Mouse (Mus musculus) adrenal gland, postnatal 25 days (tissue): ENCODE data around the gene C1s2. TPM values are rescaled to one million over a fixed set of nuclear protein-coding genes. Genes with fewer than 3 reads are reported as not detected.
"Not testable (repeated sequence)": the region's sequence is repeated elsewhere in the genome, so short reads cannot be mapped to it uniquely, and the experiment has no call there.

Source experiments
- DNase-seq: peaks from one replicate; pipeline ENCODE4 v3.0.0; 2021; ENCODE audit warnings: mixed read lengths
- total RNA-seq: library from RNA; stranded (reverse); gene quantifications from 2 replicates; pipeline ENCODE4 v1.2.3, GENCODE M21; 2021

Gene C1s2
- total RNA-seq, 1 experiment from 2014 or later = 1.7 TPM

- DNase-seq = not testable (repeated sequence)
Observed at GRCm38 (mm10) chr6:124636858-124637460, 1.1 kb upstream of the C1s2 start.

GRCm38 (mm10) chr6:124630763-124631162, 5.1 kb downstream of the C1s2 start:
- DNase-seq = no peak

- not testable (repeated sequence) for DNase-seq
Observed at GRCm38 (mm10) chr6:124626184-124626583, 9.7 kb downstream of the C1s2 start.

GRCm38 (mm10) chr6:124625612-124626011, 10.3 kb downstream of the C1s2 start:
- no peak for DNase-seq

- peak; percentile 20 for DNase-seq
Observed at GRCm38 (mm10) chr6:124602031-124602430, 33.9 kb downstream of the C1s2 start.

GRCm38 (mm10) chr6:124593121-124593520, 42.8 kb downstream of the C1s2 start:
- DNase-seq = no peak

GRCm38 (mm10) chr6:124592186-124592700, 43.6 kb downstream of the C1s2 start:
- peak; percentile 65 for DNase-seq

GRCm38 (mm10) chr6:124588771-124589170, 47.1 kb downstream of the C1s2 start:
- DNase-seq = no peak

GRCm38 (mm10) chr6:124586266-124586665, 49.6 kb downstream of the C1s2 start:
- no peak for DNase-seq

GRCm38 (mm10) chr6:124585761-124586160, 50.1 kb downstream of the C1s2 start:
- DNase-seq = peak; percentile 83

GRCm38 (mm10) chr6:124584935-124585334, 51.0 kb downstream of the C1s2 start:
- no peak for DNase-seq

GRCm38 (mm10) chr6:124582231-124582630, 53.7 kb downstream of the C1s2 start:
- no peak for DNase-seq

GRCm38 (mm10) chr6:124580155-124580554, 55.7 kb downstream of the C1s2 start:
- DNase-seq = peak; percentile 76

- DNase-seq = not testable (repeated sequence)
Observed at GRCm38 (mm10) chr6:124575155-124575678, 60.7 kb downstream of the C1s2 start.

Other genes with a start within 250 kb of the C1s2 start
- gene Pex5, start 221.0 kb downstream of the C1s2 start, total RNA-seq = 95.7 and 96.2 TPM in 2 replicates
- 64.4 and 98.3 TPM in 2 replicates for gene Clstn3, start 171.3 kb downstream of the C1s2 start, total RNA-seq
- 13.8 and 17.3 TPM in 2 replicates for gene C1rl, start 143.0 kb downstream of the C1s2 start, total RNA-seq
- 24.5 and 28.5 TPM in 2 replicates for gene C1ra, start 123.7 kb downstream of the C1s2 start, total RNA-seq
- 36.5 and 38.0 TPM in 2 replicates for gene C1s1, start 93.7 kb downstream of the C1s2 start, total RNA-seq
- 2.7 and 4.7 TPM in 2 replicates for gene C1rb, start 65.8 kb downstream of the C1s2 start, total RNA-seq
- 91.9 and 110 TPM in 2 replicates for gene Lpcat3, start 26.9 kb upstream of the C1s2 start, total RNA-seq
- gene Emg1, start 76.1 kb upstream of the C1s2 start, total RNA-seq = 81.8 and 82.8 TPM in 2 replicates
- 302 and 348 TPM in 2 replicates for gene Phb2, start 76.3 kb upstream of the C1s2 start, total RNA-seq
- 4.6 and 9.1 TPM in 2 replicates for gene Ptpn6, start 102.6 kb upstream of the C1s2 start, total RNA-seq
- gene Grcc10, start 105.3 kb upstream of the C1s2 start, total RNA-seq = 357 and 392 TPM in 2 replicates
- not detected in 2 replicates for gene Gm45234, start 119.9 kb upstream of the C1s2 start, total RNA-seq
- gene Atn1, start 120.4 kb upstream of the C1s2 start, total RNA-seq = 100 and 102 TPM in 2 replicates
- 10.1 and 17.6 TPM in 2 replicates for gene Eno2, start 133.6 kb upstream of the C1s2 start, total RNA-seq
- 0.21 TPM in 1 of 2 replicates, not detected in the other for gene Lrrc23, start 143.6 kb upstream of the C1s2 start, total RNA-seq
- 21.7 and 32.2 TPM in 2 replicates for gene Spsb2, start 172.6 kb upstream of the C1s2 start, total RNA-seq
- gene Tpi1, start 178.2 kb upstream of the C1s2 start, total RNA-seq = 382 and 387 TPM in 2 replicates
- 118 and 136 TPM in 2 replicates for gene Usp5, start 193.4 kb upstream of the C1s2 start, total RNA-seq
- gene Cdca3, start 193.5 kb upstream of the C1s2 start, total RNA-seq = 10.5 and 11.7 TPM in 2 replicates
- 5.5 and 14.0 TPM in 2 replicates for gene Gnb3, start 204.2 kb upstream of the C1s2 start, total RNA-seq
- 20.2 and 26.5 TPM in 2 replicates for gene P3h3, start 221.7 kb upstream of the C1s2 start, total RNA-seq
- gene Gpr162, start 227.9 kb upstream of the C1s2 start, total RNA-seq = 0.90 and 1.5 TPM in 2 replicates